Mouse (Mus musculus) gastrocnemius, postnatal 4 days (tissue): ENCODE measurements around the gene Tmem88. TPM values are rescaled to one million over a fixed set of nuclear protein-coding genes. Genes with fewer than 3 reads are reported as not detected.

Source experiments
- DNase-seq, 2 experiments: peaks; one replicate each; pipeline ENCODE4 v3.0.0; 2021 to 2022; ENCODE audit warnings: low spot score in 2 of 2, mixed read lengths in 2 of 2
- total RNA-seq, 2 experiments: library from RNA; stranded (reverse); gene quantifications; 2 replicates each; pipeline ENCODE4 v1.2.3; 2021

Tmem88 gene
- total RNA-seq, 2 experiments from 2014 or later, result 16.9 to 17.4 TPM

DNA sequence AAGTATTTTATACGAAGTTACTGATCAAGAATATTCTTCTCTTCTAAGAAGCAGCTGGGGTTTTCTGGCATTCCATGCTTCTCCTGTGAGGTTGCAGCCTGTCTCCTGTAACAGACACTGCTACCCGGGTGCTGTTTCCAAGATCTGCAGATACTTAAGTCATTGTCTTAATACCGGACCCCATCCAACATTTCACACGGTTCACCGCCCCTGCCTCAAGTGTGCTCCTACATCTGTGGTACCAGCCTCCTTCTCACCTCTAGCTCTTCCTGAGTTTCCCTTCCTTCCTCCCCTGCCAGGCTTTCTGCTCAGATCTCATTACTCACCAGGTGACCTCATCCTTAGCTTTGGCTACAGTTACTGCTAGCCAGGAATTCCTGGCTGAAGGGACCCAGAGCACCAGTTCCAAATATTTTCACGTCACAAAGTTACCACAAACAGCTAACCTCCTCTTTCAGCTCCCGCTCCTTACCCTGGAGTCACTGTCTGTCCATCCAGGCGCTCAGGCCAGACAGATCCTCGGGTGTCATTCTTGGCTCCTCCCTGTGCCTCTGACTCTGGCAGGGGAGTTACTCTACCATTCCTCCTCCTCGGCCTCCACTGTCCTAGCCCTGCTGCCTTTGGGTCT, 15.4 kb downstream of the Tmem88 start:
- DNase-seq, result peak in 1 of 2 experiments; percentile 15

DNA sequence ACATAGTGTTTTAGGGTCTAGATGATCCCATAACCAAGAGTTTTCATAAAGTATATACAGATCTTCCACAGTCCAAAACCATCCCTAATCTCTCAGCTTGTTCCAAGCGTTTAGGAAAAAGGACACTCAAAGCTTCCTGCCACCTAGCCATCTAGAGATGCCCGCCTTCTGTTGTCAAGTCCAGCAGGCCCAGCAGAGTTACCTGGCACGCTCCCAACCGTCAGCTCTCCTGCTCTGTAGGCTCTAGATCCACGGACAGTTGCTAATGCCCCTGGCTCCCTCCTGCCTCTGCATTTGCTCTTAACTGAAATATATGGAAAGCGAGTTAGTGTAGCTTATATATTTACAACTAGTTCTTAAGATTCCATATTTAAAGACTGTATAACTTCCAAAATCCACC, 16.7 kb downstream of the Tmem88 start:
- DNase-seq, result peak in 1 of 2 experiments; percentile 23

- no peak for DNase-seq
Measured at GRCm38 (mm10) chr11:69379600-69379999, 18.4 kb downstream of the Tmem88 start.

GRCm38 (mm10) chr11:69377766-69378165, 20.3 kb downstream of the Tmem88 start:
- no peak for DNase-seq

GRCm38 (mm10) chr11:69375646-69376045, 22.4 kb downstream of the Tmem88 start:
- no peak for DNase-seq

DNA sequence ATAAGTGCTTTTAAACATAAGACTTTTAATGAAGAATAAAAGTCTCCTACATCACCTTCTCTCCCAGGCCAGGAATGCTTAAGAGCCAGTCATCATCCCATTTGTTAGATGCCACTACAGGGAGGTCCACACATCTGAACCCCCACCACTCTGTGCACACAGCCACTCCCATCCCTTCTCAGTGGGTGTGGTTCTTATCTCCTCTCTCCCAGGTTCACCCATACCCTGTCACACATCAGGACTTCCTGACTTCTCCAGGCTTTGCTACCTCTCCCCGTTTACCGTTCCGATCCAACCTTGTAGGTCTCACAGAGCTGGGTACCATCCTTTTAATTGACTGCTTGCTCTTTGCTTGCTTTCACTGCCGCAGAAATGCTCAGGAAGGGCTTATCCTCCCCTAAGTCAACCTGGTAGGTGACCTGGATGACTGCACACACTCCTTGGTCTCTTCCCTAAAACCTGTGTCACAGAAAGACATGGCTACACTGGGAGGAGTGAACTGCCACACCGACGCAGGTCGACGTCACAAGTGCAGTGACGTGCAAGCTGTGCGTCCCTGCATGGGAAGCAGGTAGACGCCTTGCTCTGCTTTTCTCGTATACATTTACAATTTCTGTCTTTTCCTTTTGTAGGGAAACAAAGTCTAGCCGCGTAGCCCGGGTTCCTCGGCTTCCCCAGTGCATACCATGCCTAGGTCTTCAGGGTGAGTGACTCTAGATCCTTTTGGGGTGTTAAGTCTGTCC, 24.6 kb downstream of the Tmem88 start:
- DNase-seq, result no peak

DNA sequence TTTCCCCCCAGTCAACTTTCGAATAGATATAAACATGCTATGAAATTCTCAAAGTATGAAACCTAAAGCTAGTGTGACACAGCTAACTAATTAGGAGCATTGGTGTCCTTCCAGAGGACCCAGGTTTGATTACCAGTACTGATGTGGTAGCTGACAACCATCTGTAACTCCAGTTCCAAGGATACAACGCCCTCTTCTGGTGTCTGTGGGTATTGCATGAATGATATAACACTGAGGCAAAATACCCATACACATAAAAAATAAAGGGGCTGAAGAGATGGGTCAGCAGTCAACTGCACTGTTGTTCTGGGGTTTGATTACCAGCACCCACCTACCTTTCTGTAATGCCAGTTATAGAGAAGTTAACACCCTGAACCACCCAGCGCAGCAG, 25.3 kb downstream of the Tmem88 start:
- no peak for DNase-seq

- DNase-seq, result no peak
Measured at GRCm38 (mm10) chr11:69372056-69372779, 25.8 kb downstream of the Tmem88 start.

DNA sequence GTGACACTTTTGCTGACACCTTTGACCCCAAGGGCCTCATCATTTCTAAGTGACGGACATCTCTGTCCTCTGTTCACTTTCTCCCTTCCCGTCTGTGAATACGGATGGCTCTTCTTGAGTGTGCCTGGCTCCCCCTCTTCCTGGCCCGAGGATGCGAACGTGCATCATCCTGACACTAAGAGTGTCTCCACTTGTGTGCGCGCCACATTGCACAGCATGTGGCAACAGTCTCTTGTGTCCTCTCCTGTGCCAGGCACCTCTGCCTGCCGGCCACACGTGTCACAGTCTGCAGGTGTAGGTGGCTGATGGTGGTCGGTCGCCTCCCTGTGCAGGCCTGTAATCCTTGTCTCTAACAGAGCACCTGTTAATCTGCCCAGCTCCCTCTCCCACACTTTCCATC, 26.4 kb downstream of the Tmem88 start:
- no peak for DNase-seq

DNA sequence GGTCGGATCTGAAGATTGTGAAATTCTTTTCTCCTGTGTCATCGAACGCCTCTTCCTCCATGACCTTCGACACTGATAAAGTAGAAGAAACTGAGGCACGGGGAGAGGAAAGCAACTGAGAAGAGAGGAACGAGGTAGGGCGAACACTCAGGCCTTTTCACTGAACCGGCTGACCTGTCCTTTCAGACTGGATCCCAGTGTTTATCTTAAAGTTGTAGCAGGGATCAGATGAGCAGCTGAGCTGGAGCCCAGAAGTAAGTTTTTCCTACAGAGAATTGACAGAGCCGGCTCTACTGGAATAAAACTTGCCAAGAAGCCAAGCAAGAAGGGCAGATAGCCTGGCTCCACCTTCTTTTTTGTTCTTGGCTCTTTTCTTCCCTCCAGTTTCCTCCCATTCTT, 27.2 kb downstream of the Tmem88 start:
- no peak for DNase-seq

DNA sequence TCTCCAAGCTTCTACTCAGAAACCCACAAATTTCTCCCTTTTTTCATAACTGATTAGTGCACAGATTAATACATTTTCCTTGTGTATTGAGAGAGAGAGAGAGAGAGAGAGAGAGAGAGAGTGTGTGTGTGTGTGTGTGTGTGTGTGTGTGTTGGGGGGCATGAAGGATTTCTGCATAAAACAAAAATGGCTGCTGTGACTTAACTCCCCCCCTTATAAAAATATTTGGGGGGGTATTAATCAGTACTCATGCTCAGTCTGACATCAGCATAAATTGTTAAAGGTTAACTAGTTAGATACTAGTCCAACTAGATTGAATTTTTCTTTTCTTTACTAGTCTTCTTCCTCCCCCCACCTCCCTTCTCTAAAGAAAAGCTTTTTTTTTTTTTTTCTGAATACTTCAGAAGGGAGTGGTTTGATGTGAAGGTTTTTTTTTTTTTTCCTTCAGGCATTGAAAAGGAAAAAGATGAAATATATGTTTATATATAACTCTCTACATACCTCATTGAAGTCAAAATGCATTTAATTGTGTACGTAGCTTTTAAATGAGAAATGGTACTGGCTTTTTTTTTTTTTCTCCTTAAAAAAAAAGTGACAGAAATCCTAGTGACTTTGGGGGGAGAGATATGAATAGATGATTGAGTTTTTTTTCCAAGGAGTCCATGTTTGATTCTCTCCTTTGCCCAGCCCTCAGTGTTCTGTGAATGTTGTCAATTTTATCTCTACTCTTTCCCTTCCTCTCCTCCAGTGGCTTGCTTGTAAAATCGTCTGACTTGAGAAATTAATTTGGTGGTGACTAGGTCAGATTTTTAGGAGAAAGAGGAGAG, 27.8 kb downstream of the Tmem88 start:
- no peak for DNase-seq

- DNase-seq, result no peak
Measured at GRCm38 (mm10) chr11:69369215-69369989, 28.6 kb downstream of the Tmem88 start, which contains the start of gene Chd3. Chd3 (minus strand) TSS chr11:69369406.

- DNase-seq, result no peak
Measured at GRCm38 (mm10) chr11:69368356-69369214, 29.4 kb downstream of the Tmem88 start.

GRCm38 (mm10) chr11:69367616-69368355, 30.2 kb downstream of the Tmem88 start:
- DNase-seq, result no peak

GRCm38 (mm10) chr11:69366855-69367615, 31.0 kb downstream of the Tmem88 start:
- no peak for DNase-seq

DNA sequence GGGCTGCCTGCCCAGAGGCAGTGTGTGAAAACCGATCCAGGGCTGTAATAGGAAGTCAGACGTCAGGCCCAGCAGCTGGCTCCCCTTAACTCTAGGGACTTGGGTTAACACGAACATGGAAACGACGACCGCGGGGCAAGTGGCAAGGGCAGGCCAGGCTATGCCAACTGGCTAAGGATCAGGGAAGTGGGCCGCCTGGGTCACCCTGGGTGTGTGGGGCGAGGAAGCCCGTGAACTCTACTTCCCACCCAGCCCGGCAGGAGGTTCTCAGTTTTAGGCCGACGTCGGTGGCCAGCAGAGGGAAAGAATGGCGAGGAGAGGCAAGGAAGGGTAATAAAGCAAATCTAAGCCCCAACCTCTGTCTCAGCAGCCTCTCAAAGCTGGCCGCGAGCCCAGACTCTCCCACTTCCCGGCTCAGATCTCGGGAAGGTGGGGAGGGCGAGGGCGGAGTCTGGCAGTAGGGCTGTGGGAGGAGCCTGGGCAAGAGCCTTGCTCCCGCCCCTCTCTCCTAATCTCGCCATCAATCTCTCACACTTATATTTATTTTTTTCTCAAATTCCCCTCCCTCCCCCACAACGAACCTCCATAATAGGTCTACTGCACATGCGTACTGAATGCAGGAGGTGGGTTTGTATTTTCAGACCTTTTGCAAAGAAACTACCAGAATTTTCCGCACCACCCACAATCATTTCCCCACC, 31.7 kb downstream of the Tmem88 start:
- peak; percentile 94 to 97 for DNase-seq

- DNase-seq, result no peak
Measured at GRCm38 (mm10) chr11:69365722-69366121, 32.3 kb downstream of the Tmem88 start.
